Mouse (Mus musculus) cerebellum, postnatal 36 days (tissue): ENCODE data around the gene Ly6g5b.

Experiments
- DNase-seq, 2 experiments: peaks; one replicate each; pipeline ENCODE4 v3.0.0; 2021 to 2022; ENCODE audit warnings: mixed read lengths in 2 of 2

Gene Ly6g5b

DNA sequence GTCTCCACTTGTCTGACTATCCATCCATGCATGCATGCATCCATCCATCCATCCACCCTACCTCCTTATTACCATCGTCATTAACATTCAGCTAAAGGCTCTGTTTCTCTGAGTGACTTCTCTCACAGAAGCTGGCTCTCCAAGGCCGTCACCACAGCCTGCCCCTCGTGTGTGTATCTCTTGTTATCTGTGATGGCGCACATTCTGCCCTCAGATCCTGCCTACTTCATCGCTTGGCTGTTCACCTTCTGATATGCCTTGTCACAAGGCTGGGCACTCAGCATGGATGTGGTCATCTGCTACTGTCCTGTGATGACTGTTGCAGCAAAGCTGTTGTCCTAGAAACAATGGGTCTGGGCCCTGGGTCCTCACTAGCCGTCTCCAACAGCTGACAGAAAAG, 10.5 kb downstream of the Ly6g5b start:
- no peak for DNase-seq

DNA sequence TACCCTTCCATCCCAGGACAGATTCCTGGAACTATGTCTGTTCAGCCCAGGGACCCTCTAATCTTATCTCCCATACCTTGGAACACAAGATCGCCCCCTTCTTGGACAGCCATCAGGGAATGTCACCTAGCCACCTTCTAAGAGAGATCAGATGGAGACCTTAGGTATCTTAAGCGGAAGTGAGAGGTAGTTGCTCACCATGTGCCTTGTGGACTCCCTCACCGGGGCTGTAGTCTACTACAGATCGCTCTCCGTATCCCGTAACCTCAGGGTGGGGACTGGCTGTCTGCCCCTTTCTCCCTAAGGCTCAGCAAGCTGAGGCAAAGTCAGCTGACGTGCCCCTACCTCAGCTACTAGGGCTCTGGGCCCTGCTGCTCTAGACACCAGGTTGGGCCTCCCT, 11.1 kb downstream of the Ly6g5b start:
- DNase-seq, result no peak

GRCm38 (mm10) chr17:35103221-35103690, 12.0 kb downstream of the Ly6g5b start:
- DNase-seq, result no peak

- no peak for DNase-seq
Measured at GRCm38 (mm10) chr17:35102299-35102698, 12.9 kb downstream of the Ly6g5b start.

- no peak for DNase-seq
Measured at GRCm38 (mm10) chr17:35101161-35101560, 14.1 kb downstream of the Ly6g5b start.

DNA sequence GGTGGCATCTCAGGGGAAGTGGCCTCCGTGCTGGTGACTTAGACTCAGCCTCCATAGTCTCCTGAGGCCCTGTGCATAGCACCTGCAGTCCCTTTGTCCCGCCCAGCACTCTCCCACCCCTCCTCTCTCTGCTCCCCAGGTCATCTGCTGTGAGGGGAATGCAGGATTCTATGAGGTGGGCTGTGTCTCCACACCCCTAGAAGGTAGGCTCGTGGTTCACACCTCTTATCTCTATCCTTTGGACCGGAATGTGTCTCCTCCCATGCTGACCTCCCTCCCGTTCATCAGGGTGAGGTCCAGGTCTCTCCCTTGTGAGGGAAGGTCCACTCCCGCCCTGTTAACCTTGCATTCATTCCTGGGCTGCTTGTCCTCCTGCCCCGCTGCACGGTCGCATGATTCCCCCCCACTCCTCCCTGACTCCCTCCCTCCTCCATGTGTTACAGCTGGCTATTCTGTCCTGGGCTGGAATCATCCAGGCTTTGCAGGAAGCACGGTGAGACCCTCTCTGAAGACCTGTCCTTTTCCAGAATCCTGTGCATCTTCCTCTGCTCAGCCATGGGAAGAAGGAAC, 14.9 kb downstream of the Ly6g5b start:
- DNase-seq, result no peak

DNA sequence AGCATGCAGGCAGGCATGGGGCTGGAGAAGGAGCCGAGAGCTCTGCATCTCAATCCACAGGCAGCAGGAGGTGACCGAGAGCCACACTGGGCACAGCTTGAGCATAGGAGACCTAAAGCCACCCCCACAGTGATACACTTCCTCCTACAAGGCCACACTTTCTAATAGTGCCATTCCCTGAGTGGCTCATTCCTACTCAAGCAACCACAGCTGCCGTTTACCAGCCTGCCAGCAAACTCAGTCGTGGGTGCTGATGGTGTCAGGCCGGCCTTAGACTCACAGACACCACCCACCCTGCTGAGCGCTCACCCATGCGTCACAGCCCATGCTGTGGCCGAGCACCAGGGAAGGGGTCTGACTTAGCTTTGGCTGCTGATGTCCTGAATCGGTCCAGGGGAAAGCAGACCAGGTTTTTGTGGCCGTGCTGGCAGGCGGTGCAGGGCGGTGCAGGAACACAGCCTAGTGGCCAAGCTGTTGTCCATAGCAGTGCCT, 18.0 kb downstream of the Ly6g5b start:
- peak; percentile 72 to 74 for DNase-seq

- DNase-seq, result no peak
Measured at GRCm38 (mm10) chr17:35096597-35096996, 18.6 kb downstream of the Ly6g5b start.

GRCm38 (mm10) chr17:35094475-35095365, 20.5 kb downstream of the Ly6g5b start:
- no peak for DNase-seq

GRCm38 (mm10) chr17:35092403-35093198, 22.6 kb downstream of the Ly6g5b start:
- no peak for DNase-seq

DNA sequence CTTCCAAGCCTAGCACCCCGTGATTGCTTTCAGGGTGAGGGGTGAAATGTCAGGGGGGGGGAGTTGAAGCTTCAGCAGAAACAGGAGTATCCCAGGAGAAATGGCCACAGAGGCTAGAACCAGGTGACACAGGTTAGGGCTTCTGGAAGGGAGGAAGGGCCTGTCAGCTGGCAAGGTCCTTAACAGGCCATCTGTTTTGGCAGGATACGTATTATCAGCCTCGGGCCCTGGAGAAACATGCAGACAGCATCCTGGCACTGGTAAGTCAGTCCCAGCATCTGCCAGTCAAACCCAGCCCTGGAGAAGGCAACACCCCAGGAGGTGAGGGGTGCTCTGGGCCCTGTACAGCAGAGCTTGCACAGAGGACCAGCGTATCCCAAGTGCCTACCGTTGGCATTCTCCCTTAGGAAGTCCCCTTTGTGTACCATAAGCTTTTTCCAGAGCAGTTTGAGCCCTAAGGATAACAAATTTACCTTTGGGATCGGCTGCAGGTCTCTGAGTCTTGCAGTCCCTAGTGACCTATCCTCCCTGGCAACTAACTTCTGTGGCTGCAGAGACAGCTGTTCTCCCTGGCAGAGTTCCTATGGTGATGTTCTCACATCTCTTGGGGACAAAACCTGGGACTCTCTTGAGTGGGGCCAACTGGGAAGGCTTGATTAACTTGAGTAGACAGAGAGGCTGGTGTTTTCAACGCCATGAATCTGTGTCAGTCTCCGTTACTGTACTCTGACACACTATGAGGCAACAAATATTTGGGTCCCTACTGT, 24.9 kb downstream of the Ly6g5b start:
- DNase-seq, result peak; percentile 82 to 85

DNA sequence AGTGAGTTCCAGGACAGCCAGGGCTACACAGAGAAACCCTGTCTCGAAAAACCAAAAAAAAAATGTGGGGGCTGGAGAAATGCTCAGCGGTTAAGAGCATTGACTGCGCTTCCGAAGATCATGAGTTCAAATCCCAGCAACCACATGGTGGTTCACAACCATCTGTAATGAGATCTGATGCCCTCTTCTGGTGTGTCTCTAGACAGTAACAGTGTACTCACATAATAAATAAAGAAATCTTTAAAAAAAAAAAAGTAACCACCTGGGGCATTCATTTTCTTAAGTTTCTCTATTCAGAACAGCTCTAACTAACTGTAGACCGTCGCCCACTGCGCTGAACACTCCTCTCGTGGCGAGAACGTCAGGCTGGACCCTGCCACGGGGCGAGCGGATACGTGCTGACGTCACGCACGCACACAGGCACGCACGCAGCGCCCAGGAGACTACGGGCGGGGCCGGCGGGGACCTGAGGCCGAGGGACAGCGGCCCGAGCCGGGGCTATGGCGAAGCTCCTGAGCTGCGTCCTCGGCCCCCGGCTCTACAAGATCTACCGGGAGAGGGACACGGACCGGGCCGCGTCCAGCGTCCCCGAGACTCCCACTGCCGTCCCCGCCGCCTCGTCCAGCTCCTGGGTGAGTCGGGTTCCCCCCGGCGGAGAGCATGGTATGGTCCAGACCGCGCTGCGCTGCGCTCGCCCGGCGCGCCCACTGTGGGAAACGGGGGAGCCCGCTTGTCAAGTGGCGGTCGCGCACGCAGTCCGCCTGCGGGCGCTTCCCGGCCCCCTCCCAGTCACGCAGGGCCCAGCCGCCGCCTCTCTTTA, 26.2 kb downstream of the Ly6g5b start, which contains the start of gene Abhd16a:
TSS of gene Abhd16a (plus strand) at position 439 of the 820 bp plus-strand sequence.
- DNase-seq, result peak; percentile 94 to 95

DNA sequence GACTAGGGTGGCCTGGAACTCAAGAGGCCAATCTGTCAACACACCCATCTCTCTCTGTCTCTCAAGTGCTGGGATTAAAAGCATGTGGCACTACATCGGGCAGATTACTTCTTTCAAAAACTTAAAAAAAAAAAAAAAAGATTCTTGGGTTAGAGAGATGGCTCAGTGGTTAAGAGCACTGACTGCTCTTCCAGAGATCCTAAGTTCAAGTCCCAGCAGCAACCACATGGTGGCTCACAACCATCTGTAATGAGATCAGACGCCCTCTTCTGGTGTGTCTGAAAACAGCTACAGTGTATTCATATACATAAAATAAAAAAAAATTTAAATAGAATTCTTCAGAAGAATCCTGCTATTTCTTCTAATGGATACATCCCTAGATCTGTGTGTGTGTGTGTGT, 27.1 kb downstream of the Ly6g5b start:
- DNase-seq, result no peak

GRCm38 (mm10) chr17:35085208-35085865, 29.9 kb downstream of the Ly6g5b start, which contains the start of gene Ly6g6f:
Gene Ly6g6f, minus strand, starts transcription at chr17:35085610.
- DNase-seq, result no peak

DNA sequence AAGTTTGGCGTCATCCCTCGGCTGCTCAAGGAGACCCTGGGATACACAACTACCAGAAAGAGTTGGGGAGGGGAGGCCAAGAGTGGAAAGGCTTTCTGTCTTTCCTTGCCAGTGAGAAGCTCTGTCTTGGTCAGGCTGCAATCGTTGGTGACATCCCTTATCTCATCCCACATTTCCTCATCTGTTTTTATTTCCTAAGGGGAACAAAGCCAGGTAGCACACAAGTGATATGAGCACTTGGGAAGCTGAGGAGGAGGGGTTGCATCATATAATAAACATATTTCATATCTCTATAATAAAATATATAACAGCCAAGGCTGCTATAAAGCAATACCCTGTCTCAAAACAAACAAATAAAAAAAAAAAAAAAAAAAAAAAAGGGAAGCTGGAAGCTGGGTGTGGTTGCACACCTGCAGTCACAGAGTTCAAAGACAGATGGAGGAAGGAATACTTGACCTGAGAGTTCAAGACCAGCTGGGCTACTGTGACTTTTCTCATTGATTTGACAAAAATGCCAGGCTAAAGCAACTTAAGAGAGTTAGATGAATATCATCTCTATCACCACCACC, 31.2 kb downstream of the Ly6g5b start:
- no peak for DNase-seq

DNA sequence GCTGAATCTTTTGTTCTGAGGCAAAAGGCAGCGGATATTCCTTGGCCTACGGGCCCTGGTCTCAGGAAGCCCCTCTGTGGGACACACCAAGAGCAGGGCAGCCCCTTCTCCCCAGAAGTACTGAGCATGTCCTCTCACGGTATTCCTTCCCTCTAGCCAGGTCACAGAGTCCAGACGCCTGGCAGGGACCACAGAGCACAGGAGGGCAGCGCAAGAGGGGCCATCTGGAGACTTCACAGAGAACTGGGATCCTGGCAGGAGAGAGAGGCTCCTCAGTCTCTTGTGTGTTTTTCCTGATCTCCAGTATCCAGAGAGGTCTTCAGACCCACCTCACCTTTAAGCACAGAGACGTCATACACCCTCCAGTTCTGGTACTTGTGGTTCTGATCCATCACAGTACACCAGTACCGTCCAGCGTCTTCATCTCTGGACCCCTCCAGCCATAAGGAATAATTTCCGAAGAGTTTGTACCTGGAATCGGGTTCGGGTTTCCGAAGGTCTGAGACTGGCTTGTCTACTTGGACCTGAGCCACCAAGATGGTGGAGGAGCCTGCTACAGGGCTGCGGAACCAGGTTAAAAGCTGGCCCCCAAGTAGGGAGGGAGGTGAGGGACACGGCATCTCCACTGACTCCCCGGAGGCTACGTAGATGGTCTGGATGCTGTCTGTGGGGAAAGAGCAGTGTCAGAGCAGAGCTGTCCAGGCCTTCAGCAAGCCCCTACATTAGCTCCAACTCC, 32.2 kb downstream of the Ly6g5b start:
- peak; percentile 72 to 75 for DNase-seq

DNA sequence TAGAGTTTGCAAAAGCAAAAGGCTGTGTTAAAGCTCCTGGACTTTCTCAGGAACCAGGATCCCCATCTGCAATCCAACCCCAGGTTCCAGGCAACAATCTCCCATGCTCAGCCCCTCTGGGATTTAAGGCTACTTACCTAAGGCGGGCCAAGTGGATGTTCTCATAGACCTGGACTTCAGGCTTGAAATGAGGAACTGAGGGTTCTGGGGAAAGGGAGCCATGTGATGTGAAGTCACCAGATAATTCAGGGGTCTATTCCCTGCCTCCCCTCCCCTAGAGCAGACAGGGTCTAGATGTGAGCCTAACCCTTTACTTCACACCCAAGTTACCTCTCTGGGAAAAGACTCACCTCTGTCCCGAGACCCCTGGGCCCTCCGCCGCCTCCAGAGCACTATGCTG, 34.5 kb downstream of the Ly6g5b start:
- DNase-seq, result no peak

GRCm38 (mm10) chr17:35080248-35080647, 35.0 kb downstream of the Ly6g5b start:
- no peak for DNase-seq

GRCm38 (mm10) chr17:35079778-35080177, 35.5 kb downstream of the Ly6g5b start:
- DNase-seq, result no peak
